Mouse (Mus musculus) retina, postnatal 1 day (tissue): ENCODE measurements around the gene Mdk.
A peak's percentile ranks its signal among the peaks of the same experiment; 100 is the strongest.

Source experiments
- DNase-seq: peaks from one replicate; pipeline ENCODE4 v3.0.0-alpha.2; 2012

Mdk gene

DNA sequence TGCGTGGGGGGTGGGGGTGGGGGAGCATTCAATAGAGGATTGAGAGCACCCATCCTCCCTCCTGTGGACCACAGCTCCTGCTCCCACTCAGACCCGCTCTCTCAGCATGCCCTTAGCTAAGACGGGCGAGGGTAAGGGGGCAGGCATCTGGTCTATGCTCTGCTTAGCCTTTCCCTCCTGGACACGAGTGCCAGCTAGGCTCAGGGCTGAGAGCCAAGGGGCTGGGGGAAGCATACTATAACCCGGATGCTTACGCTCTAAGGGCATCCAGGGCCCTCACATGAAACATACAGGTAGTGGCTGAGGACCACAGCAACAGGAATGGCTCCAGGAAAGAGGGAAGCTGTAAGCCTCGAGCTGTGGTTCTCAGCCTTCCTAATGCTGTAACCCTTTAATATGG, 26.0 kb upstream of the Mdk start:
- no peak for DNase-seq

DNA sequence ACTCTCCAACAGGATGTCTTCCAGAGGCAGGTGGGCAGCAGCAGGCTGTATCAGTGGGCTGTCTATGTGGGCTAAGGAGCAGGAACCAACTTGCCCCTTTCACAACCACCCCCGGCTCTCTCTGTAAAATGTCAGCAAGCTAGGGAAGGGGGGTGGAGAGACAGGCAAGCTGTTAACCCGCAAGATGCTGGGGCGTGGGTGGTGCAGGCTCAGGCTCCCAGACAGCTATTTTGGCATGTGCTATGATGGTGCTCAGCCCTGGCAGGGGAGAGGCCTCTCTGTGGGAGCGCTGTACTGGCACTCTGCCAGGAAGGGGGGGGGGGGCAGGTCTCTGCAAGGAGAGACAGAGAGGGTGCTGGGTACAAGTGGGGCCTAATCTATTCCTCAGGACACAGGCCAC, 25.0 kb upstream of the Mdk start:
- DNase-seq: peak; percentile 71

DNA sequence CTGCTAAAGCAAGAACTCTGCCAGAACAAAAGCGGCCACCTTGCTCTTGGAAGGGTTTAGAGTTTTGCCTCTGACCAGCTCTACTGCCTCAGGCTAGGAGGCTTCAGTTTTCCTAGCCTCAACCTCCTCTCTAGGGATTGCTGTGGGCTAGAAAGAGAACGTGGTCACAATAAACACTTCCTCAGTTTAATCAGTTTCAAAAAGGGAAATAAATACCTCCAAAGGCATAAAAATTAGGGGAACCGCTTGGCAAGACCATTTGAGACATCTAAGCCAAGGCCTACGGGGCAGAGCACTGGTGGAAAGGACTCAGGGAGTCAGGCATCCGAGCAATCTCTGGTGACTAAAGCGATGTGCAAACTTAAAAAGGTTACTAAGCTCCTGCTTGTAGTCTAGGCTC, 23.8 kb upstream of the Mdk start:
- DNase-seq: no peak

DNA sequence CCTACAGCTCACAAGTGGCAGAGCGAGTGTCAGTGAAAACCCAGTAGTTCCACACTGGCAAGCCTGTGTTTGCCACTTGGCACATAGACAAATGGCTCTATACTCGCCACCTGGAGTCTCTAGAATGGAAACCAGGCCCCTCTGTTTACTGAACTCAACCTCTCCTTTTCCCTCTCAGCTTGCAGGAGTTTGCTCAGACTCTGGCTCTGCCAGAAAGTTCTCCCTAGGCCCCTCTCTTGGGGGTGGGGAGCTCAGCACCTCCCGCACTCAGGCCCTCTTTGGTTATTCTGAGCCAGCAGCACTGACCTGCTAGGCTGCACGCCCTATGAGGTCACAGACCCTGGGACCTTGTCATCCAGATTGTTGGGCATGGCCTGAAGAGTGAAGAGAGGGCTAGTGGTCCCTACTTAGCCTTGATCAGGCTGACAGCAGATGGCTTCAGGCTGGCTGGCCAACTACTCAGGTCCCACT, 23.1 kb upstream of the Mdk start:
- no peak for DNase-seq

DNA sequence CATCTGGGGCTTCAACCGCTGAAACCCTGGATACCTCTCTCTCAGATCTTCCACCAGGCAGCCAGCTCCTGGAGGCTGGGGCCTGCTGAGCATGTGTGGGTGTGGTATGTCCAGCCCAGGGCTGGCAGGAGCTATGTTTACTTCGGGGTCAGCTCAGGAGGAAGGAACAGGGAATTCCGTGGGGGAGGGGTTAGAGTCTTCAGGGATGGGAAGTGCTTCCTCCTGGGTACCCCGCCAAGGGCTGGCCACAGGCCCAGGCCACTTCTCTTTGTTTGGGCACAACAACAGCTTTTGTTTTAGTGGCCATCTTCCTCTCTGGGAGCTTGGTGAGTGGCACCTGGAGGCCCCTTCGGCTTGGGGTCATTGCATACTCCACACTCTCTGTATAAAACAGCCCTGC, 21.7 kb upstream of the Mdk start:
- DNase-seq: peak; percentile 75

DNA sequence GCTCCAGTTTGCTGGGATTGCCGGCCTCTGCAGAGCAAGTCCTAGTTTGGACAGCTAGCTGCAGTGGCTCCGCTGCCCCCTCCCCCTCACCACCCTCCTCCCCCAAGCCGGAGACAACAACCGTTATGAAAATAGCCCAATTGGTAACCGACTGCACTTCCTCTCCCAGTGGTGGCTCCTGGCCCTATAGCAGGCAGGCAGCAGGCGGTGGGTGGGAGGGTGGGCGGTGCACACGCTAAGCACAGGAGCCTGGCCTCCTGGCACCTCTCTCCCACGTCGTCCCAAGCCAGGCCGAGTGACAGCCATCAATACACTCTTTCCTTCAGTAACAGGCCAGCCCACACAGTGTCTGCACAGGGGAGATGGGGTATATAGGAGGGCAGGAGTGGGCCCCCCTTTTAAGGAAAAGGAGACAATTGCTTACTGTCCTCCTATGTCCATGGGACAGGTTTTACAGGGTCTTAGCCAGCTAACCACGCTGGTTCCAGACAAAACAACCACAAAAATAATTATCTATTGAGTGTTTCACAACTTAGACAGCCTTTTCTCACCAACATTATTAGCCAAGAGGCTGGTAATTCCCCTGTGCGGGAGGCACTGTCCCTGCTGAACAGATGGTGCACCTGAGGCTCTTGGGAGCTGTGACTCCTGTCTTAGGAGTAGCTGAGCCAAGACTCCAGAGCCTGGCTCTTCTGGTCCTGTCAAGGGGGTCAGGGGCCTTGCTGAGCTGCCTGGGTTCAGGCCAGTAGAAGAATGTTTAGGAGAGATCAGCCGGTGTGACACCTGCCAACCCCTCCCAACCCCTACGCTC, 18.4 kb upstream of the Mdk start:
- peak; percentile 87 for DNase-seq

DNA sequence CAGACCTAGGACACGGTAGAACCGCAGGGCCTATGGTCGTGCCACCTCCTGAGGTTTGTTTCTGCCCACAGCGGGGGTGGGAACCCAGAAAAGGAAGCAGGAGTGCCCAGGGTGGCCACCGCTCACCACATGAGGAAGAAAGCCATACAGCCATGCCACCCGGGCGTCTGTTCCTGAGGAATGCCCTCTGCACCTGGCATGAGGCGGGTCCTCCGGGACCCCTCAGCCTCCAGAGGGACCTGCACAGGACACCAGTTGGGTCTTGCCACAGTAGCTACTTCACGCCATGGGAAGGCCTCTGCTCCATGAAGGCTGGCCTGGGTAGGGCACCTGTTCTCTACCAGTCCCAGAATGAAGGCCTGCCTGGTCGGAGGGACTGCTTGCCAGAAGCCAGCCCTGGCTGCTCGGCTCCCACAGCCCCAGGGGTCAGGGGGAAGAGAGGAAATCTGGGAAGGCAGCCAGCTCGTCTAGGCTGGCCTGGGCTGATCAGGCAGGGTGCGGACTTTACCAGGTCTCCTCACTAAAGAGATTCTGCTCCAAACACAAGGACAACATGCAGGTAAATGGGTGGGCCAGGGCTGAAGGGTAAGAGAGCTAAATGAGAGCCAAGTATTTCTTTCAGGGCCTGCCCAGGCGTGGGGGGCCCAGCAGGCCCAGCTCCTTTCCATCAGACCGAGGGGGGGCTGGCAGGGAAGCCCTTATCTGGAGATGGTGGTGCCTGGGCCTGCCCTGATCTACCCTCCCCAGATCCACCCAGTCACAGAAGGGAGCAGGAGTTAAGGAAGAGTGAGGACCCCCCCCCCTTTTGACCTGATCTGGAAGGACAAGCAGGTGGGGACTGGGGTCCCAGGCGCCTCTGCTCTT, 17.5 kb upstream of the Mdk start:
- DNase-seq: peak; percentile 48

DNA sequence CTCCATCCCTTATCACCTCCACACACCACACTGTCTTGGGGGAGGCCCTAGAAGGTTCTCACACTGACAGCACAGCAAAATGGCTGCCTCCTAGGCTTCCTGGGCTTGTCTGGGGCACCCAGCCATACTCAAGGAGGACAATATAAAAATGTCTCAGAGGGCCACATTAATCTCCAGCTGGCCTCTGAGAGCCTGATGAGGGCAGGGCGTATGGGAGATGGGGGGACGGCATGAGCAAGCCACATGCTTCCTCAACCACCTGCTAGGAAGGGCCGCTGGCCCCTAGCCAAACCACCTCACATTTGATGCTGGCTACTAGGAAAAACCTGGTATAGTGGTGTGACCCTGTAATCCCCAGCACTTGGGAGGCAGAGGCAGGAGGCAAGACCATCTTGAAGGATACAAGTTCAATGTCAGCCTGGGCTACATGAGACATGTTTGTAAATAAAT, 16.7 kb upstream of the Mdk start:
- DNase-seq: peak; percentile 58

DNA sequence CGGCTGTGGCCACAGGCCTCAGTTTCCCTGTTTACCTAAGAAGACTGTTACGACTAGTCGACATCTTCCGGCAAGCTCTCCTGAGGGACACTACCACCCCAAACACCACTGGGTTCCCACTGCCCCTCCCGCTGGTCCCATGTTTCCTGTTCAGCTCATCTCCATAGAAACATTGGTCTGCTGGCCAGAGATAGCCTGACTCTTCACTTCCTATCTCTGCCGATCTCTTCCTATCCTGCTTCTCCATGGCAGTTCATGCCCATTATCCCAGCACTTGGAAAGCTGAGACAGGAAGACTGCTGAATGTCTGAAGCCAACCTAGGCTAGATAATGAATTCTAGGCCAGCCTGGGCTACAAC, 16.0 kb upstream of the Mdk start:
- no peak for DNase-seq

DNA sequence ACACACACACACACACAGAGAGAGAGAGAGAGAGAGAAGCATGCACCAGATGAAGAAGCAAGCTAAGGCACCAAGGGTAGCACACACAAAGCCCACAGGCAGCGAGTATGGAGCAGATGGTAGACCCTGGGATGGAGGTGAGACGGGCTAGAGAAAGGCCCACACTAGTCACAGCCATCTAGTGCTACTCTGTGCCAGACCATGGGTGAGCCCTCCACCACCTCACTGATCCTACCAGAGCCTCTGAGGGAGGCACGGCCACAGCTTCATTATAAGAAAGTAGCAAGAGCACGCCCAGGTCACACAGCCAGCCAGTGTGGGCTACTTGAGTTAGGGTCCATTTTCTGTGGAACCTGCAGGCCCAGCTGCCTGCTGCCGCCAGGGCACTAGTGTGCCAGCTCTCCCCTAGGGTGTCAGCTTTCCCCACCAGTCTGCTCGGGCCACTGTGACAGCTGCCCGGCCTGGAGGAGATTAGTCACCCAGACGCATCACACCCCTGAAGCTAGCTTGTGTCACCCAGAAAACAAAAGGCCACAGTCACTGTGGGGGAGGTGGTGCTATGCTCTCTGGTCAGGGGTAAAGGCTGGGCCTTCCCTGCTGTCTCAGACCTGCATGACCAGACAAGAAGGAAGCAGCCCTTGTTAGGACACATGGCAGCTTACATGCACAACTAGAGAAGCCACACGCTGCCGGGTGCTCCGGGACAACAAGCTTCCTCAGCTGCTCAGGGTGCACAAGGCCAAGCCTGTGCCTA, 15.5 kb upstream of the Mdk start:
- DNase-seq: peak; percentile 88

DNA sequence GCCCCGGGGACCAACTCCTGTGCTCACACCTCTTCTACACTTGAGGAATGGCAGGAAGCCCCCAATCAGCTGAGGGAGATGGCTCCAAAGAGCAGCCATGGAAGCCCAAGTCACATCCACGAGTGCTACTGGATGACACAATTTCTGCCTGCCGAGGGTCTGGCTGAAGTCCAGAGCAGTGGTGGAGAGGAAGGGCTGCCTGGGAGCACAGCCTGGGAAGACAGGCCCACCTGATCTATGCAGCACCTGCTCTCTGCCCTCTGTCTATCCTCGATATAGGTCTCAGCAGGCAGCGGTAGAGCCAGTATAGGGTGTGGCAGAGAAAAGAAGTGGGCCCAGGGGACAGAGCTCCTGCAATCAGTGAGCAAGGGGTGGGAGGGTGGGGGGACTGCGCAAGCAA, 14.7 kb upstream of the Mdk start:
- no peak for DNase-seq

DNA sequence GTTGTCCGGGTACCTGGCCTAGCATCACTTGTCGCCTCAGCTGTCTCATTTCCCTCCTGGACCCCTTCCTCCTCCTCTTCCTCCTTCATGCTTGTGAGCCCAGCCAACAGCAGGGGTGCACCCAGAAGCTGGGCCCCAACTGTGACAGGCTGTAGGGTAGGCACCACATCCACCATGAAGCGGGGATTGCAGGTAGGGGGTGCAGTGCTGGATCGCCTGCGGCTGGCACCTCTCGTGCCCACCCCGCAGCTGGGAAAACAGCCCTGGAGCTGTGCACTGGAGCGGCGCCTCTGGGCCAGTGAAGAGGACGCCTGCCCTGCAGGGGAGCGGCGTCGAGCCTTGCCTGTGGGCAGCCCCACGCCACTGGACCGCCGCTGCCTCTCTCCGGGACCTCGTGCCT, 13.4 kb upstream of the Mdk start, which contains the start of gene Gm9821:
TSS of gene Gm9821 (plus strand) at position 221 of the 400 bp plus-strand sequence.
- no peak for DNase-seq

DNA sequence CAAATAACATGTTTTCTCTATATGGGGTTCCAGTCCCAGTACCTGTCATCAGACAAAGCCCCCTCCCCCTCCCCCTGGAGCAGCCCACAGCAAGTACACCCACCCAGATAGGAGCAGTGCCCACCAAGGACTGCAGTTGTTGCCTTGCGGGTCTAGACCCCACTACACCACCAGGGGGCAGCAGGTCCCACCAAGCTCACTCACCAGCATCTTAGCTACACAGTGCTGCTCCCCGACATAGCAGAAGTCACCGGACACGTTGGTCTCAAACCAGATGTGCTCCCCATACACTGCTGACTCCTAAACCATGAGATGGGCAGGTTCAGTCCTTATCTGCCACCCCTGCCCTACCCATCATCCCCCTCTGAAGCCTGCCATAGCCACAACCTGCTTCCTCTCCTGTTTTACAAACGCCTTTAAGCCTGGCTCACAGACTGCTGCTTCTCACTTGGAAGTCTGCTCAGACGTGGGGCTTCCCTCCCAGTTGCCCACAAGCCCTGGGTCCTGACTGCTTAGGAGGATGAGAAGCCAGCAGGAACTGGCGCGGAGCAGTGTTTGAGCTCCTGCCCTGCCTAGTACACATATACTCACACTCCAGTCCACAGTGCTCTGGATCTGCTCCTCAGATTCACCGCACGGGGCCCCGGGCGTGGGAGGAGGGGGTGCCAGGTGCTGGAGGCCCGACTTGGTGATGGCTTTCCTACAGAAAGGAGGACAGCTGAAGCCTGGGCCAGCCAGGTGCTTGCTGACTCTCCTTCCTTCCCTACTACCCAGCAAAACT, 12.3 kb upstream of the Mdk start:
- peak; percentile 83 for DNase-seq

DNA sequence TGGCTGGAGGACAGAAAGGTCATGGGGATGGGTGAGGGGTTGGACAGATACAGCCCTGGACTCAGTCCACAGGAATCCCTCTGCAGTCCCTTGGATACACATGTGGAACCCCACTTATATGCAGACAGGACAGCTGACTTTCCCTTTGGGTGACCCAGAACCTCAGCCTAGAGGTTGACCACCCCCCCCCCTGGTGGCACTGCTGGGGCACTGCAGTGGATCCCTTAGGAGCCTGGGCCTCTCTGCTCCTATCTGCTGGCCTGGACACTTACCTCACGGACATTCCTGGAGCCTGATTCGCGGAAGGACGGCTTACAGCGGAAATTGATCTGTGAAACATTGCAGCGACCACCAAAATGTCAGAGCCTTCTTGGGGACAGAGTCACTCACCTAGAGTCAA, 10.3 kb upstream of the Mdk start:
- DNase-seq: peak; percentile 41

DNA sequence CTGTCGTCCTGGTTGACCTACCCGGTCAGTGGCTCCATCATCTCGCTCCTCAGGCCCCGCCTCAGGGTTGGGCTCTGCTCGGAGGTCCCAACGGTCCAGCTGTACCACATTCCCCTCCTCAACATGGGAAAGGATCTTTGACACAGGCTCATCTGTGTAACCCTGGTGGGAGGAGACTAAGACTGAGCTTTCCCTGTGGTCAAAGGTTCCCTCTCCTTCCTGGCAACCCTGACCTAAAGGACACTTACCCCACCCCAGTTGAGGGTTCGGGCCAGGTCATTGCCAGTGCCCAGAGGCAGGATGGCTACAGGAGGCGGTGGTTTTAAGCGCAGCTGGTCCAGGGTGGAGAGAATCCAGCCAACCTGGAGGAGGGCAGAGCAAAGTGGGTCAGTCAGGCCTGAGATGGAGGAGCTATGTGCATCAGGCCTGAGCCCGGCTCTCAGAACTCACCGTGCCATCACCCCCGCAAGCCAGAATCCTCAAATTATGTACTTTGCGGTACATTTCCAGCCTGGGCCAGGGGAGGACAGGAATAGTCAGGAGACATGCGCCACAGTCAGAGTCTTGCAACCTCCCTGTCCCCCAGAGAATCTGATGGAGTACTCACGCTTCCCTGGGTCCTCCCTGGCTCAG, 7.3 kb upstream of the Mdk start:
- no peak for DNase-seq

DNA sequence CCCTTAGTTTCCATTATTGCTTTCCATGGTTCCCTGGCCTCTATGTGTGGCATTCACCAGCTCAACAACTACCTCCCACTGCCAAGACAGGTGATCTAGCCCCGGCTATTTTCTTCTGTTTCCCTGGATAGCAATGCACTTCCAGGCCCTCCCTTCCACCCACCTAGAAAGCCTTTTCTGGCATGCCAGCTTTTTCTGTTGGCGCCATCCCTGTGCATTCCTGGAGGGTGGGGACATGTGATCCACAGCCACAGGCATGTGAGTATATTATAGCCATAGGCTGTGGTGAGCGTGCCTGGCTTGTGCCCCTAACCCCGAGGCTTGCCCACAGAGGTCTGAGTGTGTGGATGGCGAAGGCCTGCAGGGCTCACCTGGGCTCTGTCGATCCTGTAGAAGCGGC, 4.1 kb upstream of the Mdk start:
- no peak for DNase-seq

DNA sequence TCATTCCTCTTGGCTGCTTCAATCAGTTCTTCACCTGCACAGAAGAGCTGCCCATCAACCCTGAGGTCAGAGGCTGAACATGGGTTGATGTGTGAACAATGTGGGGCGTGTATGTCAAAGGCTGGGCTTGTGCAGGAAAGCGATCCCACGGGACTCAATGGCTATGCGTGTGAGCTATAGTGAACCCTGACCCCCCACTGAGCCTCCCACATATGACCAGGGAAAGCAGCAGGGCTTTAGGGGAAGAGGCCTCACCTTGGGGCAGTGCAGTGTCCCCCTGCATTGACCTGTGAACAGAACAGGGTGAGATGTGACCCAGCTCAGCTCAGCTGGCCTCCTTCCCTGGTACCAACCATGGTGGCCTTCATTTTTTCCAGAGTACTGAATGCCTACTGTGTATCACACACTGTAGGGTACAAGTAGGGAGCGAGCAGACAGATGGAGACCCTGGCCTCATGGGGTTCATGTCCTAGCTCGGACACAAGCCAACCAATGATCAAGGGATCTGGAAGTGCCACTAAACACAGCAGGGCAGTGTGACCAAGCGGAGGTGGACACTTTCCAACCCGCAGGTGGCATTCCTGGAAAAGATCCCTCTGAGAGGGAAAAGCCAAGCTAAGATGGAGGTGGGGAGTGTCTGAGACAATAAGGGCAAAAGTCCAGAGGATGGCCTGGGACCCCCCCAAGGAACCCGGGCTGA, 2.9 kb upstream of the Mdk start:
- no peak for DNase-seq

DNA sequence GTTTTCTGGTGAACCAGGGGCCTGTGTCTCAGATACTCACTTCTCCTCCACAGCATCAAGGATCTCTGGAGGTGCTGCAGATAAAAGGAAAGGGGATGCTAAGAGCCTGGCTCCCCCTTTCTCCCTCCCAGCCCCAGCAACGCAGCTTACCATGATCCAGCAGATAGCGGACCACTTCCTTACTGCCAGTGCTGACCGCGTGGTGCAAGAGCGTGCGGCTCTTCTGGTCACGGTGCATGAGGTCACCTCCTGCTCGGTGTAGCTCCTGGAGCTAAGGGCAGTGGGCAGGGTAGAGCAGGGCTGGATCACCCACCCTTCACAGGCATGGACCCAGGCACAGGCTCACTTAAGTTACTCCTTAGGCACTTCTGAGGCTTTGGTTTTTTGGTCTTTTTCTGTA, 1.9 kb upstream of the Mdk start:
- DNase-seq: peak; percentile 35

DNA sequence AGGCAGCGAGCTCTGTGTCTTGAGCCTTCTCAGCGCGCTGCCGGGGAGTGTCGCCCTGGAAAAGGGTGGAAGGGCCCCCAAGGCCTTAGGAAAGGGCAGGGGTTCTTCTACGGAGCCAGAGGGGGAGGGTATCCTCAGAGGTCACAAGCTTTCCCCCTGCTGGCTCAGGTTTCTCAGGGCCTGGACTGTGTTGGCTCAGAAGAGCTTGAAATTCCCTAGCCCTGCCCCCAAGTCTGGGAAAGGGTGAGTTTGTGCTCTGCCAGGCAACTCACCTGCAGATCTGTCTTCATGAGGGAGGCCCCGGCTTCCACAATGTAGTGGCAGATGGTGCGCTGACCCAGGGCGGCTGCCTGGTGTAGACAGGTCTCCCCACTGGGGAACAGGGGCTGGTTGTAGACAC, 1.4 kb upstream of the Mdk start:
- peak; percentile 40 for DNase-seq

DNA sequence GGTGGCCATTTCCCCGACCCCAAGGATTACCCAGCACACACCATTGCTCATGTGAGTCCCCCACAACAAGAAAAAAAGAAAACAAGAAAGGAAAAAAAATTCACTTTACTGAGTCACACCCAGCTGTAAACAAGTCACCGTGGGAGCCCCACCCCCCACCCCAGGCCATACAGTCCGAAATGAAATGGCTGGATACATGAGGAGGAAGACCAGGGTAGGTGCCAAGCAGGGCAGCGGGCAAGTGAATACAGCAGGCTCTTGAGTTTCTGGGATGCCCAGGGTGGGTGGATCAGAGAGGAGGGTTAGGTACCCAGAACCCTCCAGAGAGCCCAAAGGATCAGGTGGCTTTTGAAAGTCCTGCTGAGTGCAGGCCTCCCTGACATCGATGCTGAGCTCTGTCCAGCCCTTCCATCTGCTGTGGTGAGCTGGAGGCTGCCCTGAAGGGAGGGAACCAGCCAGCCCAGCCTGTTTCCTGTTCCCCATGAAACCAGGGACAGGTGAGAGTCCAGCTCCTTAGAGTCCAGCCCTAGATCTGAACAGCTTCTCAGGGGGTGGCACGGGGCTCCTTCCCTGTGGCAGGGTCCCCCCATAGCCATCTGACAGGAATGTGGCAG, 747 bp upstream of the Mdk start:
- DNase-seq: no peak
